Mouse (Mus musculus): ENCODE measurements around the gene Mast1. TPM values are rescaled to one million over a fixed set of nuclear protein-coding genes. Genes with fewer than 3 reads are reported as not detected.

Mast1 gene
- polyA plus RNA-seq, 1 experiment from 2014 or later, result 1.2 TPM

DNA sequence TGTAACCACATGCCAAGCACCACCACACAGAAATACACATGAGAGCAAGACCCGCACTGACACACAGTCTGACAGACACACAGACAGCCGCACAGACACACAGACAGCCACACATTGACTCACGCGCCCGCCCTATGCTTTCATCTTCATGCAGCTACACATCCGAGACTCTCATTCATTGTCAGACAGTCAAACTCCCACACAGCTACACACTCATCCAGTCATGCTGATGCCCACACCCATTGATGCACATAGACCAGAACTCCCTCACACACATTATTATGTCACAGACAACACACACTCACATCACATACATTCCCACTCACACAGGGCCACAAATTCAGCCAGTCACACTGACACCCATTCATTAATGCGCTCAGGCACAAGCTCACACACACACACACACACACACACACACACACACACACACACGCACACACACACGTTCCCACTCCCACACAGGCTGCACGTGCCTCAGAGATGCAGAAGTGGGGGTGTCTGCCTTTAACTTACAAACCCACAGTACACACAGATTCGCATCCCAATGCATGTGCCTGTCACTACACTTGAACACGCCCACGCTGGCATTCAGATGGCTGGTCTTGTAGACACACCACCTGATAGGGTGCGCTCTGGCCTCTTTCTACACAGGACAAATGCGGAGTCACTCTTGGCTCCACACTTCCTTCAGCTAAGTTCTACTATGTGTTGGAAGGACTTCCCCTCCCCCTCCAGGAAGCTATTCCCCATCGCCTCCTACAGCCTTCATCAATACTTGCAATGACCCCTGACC lies 3.2 kb downstream of the Mast1 start:
- Histone ChIP-seq H3K9ac (ENCODE audit: low read depth, low read length) (no peak overlapping the region), H3K36me3 (ENCODE audit: control insufficient read depth, insufficient read depth, low read length) (no peaks in the 10 kb centered on the region), H3K9me3 (ENCODE audit: control insufficient read depth, low read length) (no peaks in the 10 kb centered on the region), H3K4me3 (ENCODE audit: low read length) (no peak overlapping the region), H3K4me2 (ENCODE audit: low read depth, low read length) (no peak overlapping the region), H3K27me3 (replicated peaks; ENCODE audit: control insufficient read depth, insufficient read depth, low read length) (peaks cover 68% of the 10 kb centered on the region), H3K27ac (ENCODE audit: low read length) (no peak overlapping the region), H3K4me1 (ENCODE audit: control insufficient read depth, insufficient read depth, low read length) (peaks cover 12% of the 10 kb centered on the region)
- WGBS, result 81% methylated on average over 16 of the region's 16 CpGs
- ATAC-seq, result no peak

DNA sequence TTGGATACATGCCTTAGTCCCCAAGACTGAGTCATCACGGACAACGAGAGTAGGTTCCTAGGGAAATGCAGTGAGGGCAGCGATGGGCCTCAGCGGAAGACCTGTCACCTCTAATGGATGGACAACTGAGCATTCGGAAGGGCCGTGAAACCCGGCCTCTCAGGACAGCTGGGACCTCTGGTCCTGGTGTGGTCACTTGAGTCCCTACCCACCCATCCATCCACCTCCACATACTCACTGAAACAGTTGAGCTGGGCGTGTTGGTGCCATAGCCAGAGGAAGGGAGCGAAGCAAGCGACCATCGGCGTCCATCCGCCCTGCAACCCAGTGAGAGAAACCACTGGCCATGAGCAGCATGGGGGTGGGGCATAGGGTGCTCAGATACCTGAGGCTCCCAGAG lies 6.6 kb downstream of the Mast1 start:
- ATAC-seq, result no peak
- H3K36me3 ChIP-seq (ENCODE audit: control insufficient read depth, insufficient read depth, low read length), result no peaks in the 10 kb centered on the region
- no peak overlapping the region for H3K9ac ChIP-seq (ENCODE audit: low read depth, low read length)
- H3K9me3 ChIP-seq (ENCODE audit: control insufficient read depth, low read length), result no peaks in the 10 kb centered on the region
- no peak overlapping the region for H3K4me3 ChIP-seq (ENCODE audit: low read length)
- no peak overlapping the region for H3K27ac ChIP-seq (ENCODE audit: low read length)
- H3K4me2 ChIP-seq (ENCODE audit: low read depth, low read length), result no peak overlapping the region
- H3K27me3 ChIP-seq (replicated peaks; ENCODE audit: control insufficient read depth, insufficient read depth, low read length), result peaks cover 44% of the 10 kb centered on the region
- H3K4me1 ChIP-seq (ENCODE audit: control insufficient read depth, insufficient read depth, low read length), result peaks cover 6% of the 10 kb centered on the region
- 85% methylated on average over 13 of the region's 13 CpGs for WGBS

DNA sequence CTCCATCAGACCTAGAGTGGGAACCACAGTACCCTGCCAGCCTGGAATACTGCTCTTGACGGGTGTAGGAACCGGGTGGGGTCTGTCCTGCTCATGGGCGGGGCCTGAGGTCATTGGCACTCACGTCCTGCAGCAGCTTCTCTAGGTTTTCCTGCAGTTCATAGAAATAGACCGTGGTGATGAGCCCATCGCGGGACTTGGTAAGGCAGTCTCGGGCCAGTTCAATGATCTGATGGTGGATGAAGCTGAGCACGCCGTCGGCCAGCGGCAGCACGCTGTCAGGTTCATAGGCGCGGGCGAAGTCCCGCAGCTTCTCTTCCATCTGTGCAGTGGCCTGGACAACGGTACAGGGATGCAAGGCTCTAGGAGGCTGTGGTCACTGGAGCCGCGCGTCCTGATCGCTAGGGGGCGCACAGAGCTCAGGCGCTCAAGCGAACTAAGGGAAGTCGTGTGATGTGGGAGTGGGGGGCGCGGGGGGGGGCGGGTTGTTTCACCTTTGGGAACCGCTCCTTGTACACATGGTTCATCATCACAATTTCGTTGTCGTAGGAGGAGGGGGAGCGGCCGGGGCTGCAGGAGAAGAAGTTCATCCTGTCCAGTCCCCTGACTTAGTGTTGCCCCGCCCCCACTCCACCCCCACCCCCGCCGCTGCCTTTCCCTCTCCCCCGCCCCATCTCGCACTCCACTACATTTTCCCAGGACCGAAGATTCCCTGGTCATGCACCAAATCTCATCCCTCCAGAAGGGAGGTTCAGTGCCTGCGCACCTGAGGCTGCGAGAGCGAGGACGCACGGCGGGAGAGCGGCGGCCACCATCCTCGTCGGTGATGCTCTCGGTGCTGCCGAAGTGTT lies 8.5 kb downstream of the Mast1 start:
- ATAC-seq, result peak; percentile 73; the same call in 1 of the 2 replicates
- Histone ChIP-seq H3K27ac (ENCODE audit: low read length) (no peak overlapping the region), H3K4me3 (ENCODE audit: low read length) (peak overlapping the region; percentile 29), H3K9ac (ENCODE audit: low read depth, low read length) (no peak overlapping the region), H3K36me3 (ENCODE audit: control insufficient read depth, insufficient read depth, low read length) (no peaks in the 10 kb centered on the region), H3K4me2 (ENCODE audit: low read depth, low read length) (peak overlapping the region; percentile 62), H3K4me1 (ENCODE audit: control insufficient read depth, insufficient read depth, low read length) (peaks cover 6% of the 10 kb centered on the region), H3K27me3 (replicated peaks; ENCODE audit: control insufficient read depth, insufficient read depth, low read length) (peaks cover 26% of the 10 kb centered on the region), H3K9me3 (ENCODE audit: control insufficient read depth, low read length) (no peaks in the 10 kb centered on the region)
- 2% methylated on average over 52 of the region's 52 CpGs for WGBS

DNA sequence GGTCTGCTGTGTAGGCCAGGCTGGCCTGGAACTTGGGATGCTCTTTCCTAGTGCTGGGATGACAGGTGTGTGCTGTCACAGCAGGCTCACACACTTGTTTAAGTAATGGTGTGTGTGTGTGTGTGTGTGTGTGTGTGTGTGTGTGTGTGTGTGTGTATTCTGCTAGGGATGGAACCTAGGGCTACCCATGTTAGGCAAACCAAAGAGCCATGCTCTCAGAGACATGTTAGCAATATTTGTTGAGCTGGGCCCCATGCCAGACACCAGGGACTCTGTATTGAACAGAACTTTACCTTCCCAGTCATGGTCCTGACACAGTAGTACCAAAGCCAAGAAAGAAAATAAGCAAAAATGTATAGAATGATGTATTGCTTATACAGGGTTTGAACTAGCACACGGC lies 9.6 kb downstream of the Mast1 start:
- no peak for ATAC-seq

DNA sequence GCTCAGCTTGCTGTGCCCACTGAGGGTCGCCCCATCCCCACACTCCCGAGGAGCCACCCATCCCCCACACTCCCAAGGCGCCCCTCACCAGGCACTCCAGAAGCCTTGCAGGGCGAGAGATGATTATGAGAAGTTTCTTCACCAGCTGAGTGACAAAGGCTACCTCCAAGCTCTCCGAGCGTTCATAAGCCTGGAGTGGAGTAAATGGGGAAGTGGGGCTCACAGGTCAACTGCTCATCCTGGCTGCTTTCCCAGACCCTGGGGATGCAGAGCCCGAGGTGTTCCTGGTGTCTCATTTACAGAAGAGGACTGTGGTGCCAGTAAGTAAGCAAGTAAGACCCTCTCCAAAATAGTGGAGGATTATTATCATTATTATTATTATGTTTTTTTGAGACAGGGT lies 11.6 kb downstream of the Mast1 start:
- Histone ChIP-seq H3K4me2 (ENCODE audit: low read depth, low read length) (no peak overlapping the region), H3K9me3 (ENCODE audit: control insufficient read depth, low read length) (no peaks in the 10 kb centered on the region), H3K36me3 (ENCODE audit: control insufficient read depth, insufficient read depth, low read length) (no peaks in the 10 kb centered on the region), H3K4me1 (ENCODE audit: control insufficient read depth, insufficient read depth, low read length) (peaks cover 6% of the 10 kb centered on the region), H3K9ac (ENCODE audit: low read depth, low read length) (no peak overlapping the region), H3K4me3 (ENCODE audit: low read length) (no peak overlapping the region), H3K27me3 (replicated peaks; ENCODE audit: control insufficient read depth, insufficient read depth, low read length) (peaks cover 16% of the 10 kb centered on the region), H3K27ac (ENCODE audit: low read length) (no peak overlapping the region)
- no peak for ATAC-seq
- WGBS, result 64% methylated on average over 7 of the region's 7 CpGs

More for the DNA sequence above, 9.6 kb downstream of the Mast1 start:
- H3K4me1 ChIP-seq (ENCODE audit: control insufficient read depth, insufficient read depth, low read length), result peaks cover 6% of the 10 kb centered on the region
- no peaks in the 10 kb centered on the region for H3K36me3 ChIP-seq (ENCODE audit: control insufficient read depth, insufficient read depth, low read length)
- H3K9ac ChIP-seq (ENCODE audit: low read depth, low read length), result no peak overlapping the region
- WGBS, result 77% methylated on average over 1 of the region's 1 CpGs
- peaks cover 23% of the 10 kb centered on the region for H3K27me3 ChIP-seq (replicated peaks; ENCODE audit: control insufficient read depth, insufficient read depth, low read length)
- H3K4me3 ChIP-seq (ENCODE audit: low read length), result no peak overlapping the region
- no peaks in the 10 kb centered on the region for H3K9me3 ChIP-seq (ENCODE audit: control insufficient read depth, low read length)
- no peak overlapping the region for H3K27ac ChIP-seq (ENCODE audit: low read length)
- no peak overlapping the region for H3K4me2 ChIP-seq (ENCODE audit: low read depth, low read length)

DNA sequence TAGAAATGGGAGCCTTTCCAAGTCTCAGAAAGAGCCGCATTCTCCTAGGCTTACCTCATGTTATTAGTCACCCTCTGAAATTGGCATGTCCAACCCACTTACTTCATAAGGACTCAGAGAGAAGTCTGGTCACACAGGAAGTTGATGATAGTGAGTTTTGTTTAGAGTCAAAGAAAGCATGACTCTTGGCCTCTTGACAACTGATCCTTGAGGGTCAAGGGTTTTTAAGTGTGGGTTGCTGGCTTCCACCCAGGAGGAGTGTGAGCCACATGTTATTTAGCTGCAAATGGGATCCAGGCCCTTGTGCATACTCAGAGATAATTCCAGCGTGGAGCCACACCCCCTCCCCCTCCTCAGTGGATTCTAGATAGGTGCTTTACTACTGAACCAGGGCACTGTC lies 15.6 kb downstream of the Mast1 start:
- Histone ChIP-seq H3K9me3 (ENCODE audit: control insufficient read depth, low read length) (no peaks in the 10 kb centered on the region), H3K4me2 (ENCODE audit: low read depth, low read length) (no peak overlapping the region), H3K36me3 (ENCODE audit: control insufficient read depth, insufficient read depth, low read length) (no peaks in the 10 kb centered on the region), H3K27me3 (replicated peaks; ENCODE audit: control insufficient read depth, insufficient read depth, low read length) (peaks cover under 1% of the 10 kb centered on the region; the same call in 1 of the 2 replicates), H3K27ac (ENCODE audit: low read length) (no peak overlapping the region), H3K9ac (ENCODE audit: low read depth, low read length) (no peak overlapping the region), H3K4me3 (ENCODE audit: low read length) (no peak overlapping the region), H3K4me1 (ENCODE audit: control insufficient read depth, insufficient read depth, low read length) (no peaks in the 10 kb centered on the region)
- 61% methylated on average over 2 of the region's 2 CpGs for WGBS
- no peak for ATAC-seq

DNA sequence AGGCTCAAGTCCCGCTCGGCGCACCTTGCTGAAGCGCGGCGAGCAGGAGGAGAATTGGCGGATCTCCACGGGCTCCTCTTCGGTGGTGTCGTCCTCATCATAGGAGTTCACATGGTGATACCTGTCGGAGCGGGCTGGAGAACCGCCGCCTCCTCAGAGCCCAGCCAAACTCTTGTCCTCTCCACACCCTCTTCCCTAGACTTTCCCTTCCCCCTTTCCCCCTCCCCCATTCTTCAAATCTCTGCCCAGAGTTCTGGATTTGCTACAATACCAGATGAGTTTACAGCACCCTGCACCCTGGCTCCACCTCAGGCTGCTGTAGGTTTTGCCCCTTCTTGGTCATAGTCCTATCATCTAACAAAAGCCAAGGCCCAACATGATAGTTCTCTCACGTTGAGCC lies 18.5 kb downstream of the Mast1 start:
- Histone ChIP-seq H3K4me3 (ENCODE audit: low read length) (no peak overlapping the region), H3K9me3 (ENCODE audit: control insufficient read depth, low read length) (peaks cover 4% of the 10 kb centered on the region; the same call in 1 of the 2 replicates), H3K4me2 (ENCODE audit: low read depth, low read length) (no peak overlapping the region), H3K36me3 (ENCODE audit: control insufficient read depth, insufficient read depth, low read length) (no peaks in the 10 kb centered on the region), H3K27ac (ENCODE audit: low read length) (no peak overlapping the region), H3K9ac (ENCODE audit: low read depth, low read length) (no peak overlapping the region), H3K4me1 (ENCODE audit: control insufficient read depth, insufficient read depth, low read length) (no peaks in the 10 kb centered on the region), H3K27me3 (replicated peaks; ENCODE audit: control insufficient read depth, insufficient read depth, low read length) (peaks cover 3% of the 10 kb centered on the region; the same call in 1 of the 2 replicates)
- WGBS, result 92% methylated on average over 15 of the region's 15 CpGs
- ATAC-seq, result no peak

DNA sequence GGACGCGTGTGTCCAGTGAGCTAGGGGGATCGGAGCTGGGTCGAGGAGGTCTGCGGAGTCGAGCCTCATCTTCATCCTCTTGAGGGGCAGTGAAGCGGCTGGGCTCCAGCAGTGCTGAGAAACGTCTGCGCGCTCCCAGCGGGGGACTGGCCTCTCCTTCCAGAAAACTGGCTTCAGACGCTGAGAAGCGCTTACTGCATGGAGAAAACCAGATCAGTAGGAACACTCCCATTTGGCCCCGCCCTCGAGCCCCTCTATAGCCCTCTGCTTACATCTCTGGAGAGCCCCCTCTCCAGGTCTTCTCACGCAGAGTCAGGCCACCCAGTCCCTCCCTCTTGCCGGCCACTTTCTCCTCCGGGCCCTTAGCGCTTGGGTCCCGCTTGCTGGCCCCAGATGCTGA lies 19.4 kb downstream of the Mast1 start:
- no peak overlapping the region for H3K9ac ChIP-seq (ENCODE audit: low read depth, low read length)
- peaks cover 4% of the 10 kb centered on the region; the same call in 1 of the 2 replicates for H3K9me3 ChIP-seq (ENCODE audit: control insufficient read depth, low read length)
- H3K4me1 ChIP-seq (ENCODE audit: control insufficient read depth, insufficient read depth, low read length), result peaks cover 3% of the 10 kb centered on the region; the same call in 1 of the 2 replicates
- no peaks in the 10 kb centered on the region for H3K36me3 ChIP-seq (ENCODE audit: control insufficient read depth, insufficient read depth, low read length)
- no peak for ATAC-seq
- H3K27ac ChIP-seq (ENCODE audit: low read length), result no peak overlapping the region
- H3K27me3 ChIP-seq (replicated peaks; ENCODE audit: control insufficient read depth, insufficient read depth, low read length), result peaks cover 7% of the 10 kb centered on the region
- WGBS, result 45% methylated on average over 20 of the region's 20 CpGs
- no peak overlapping the region for H3K4me2 ChIP-seq (ENCODE audit: low read depth, low read length)
- no peak overlapping the region for H3K4me3 ChIP-seq (ENCODE audit: low read length)

DNA sequence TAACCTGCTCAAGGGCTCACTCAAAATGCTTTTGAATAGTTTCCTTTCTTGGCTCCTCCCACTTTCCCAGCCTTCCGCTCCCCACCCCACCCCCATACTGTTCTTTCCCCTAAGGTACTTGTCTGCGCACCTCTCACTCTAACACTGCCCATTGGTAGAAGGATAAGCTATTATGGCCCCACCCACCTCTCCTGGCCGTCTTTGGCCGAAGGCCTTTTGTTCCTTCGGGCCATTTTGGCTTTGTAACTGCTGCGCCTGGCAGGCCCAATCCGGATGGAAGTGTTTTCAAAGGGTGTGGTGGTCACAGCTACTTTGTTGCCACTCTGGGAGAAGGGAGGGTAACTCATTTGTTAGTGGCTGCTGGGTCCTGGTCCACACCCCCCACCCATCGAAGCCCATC lies 21.9 kb downstream of the Mast1 start:
- Histone ChIP-seq H3K27me3 (replicated peaks; ENCODE audit: control insufficient read depth, insufficient read depth, low read length) (peaks cover 22% of the 10 kb centered on the region), H3K27ac (ENCODE audit: low read length) (no peak overlapping the region), H3K9ac (ENCODE audit: low read depth, low read length) (no peak overlapping the region), H3K36me3 (ENCODE audit: control insufficient read depth, insufficient read depth, low read length) (no peaks in the 10 kb centered on the region), H3K4me2 (ENCODE audit: low read depth, low read length) (no peak overlapping the region), H3K4me1 (ENCODE audit: control insufficient read depth, insufficient read depth, low read length) (peaks cover 7% of the 10 kb centered on the region; the same call in 1 of the 2 replicates), H3K9me3 (ENCODE audit: control insufficient read depth, low read length) (peaks cover 4% of the 10 kb centered on the region; the same call in 1 of the 2 replicates), H3K4me3 (ENCODE audit: low read length) (no peak overlapping the region)
- no peak for ATAC-seq
- WGBS, result 92% methylated on average over 8 of the region's 8 CpGs
